Mouse (Mus musculus) heart, postnatal 0 days (tissue): ENCODE data around the gene Dus2.

Source experiments
- CTCF ChIP-seq: IDR thresholded peaks from 2 replicates; pipeline ENCODE4 v1.5.1; 2016; ENCODE audit warnings: antibody characterized with exemption, control low read depth, low read depth
- EP300 ChIP-seq: IDR thresholded peaks from 2 replicates; pipeline ENCODE4 v1.6.1; 2016; ENCODE audit warnings: antibody characterized with exemption, low read depth

- TF ChIP-seq EP300 = no peak
- no peak for TF ChIP-seq CTCF
Measured at GRCm38 (mm10) chr8:105993226-105993625, 2.1 kb downstream of the Dus2 start.
